Comparison of ENCODE assay signal across 25 mouse cellular contexts in genomic region chr17:85845059-85845458, GRCm38 (mm10).
"Had no signal": no experiment of that assay in that cellular context is flagged by ENCODE, and none has a peak within 500 bp of the region (broad histone marks: within the 10 kb centered on the region; RNA-seq: fewer than 3 reads in every experiment).

No protein-coding gene starts in this region.

- H3K27ac ChIP-seq: gastrocnemius, adult 2 months; heart, embryonic 13.5 days; heart, embryonic 15.5 days; hindbrain, embryonic 14.5 days; intestine, embryonic 15.5 days; layer of hippocampus, adult 2 months; left cerebral cortex, adult 2 months; limb, embryonic 13.5 days; limb, embryonic 15.5 days; liver, embryonic 12.5 days; liver, embryonic 14.5 days had no signal

- H3K9ac ChIP-seq: heart, embryonic 13.5 days; heart, embryonic 15.5 days; hindbrain, embryonic 14.5 days; intestine, embryonic 15.5 days; limb, embryonic 13.5 days; limb, embryonic 15.5 days; liver, embryonic 12.5 days; liver, embryonic 14.5 days had no signal

- H3K27me3 ChIP-seq: heart, embryonic 15.5 days; intestine, embryonic 15.5 days; liver, embryonic 12.5 days had no signal

- H3K4me1 ChIP-seq: heart, embryonic 13.5 days; heart, embryonic 15.5 days; intestine, embryonic 15.5 days; liver, embryonic 12.5 days had no signal

- DNase-seq: gastrocnemius, adult 2 months; gastrocnemius, postnatal 14 days; gastrocnemius, postnatal 36 days; heart, adult 18-20 months; heart, postnatal 14 days; heart, postnatal 36 days; kidney, adult 18-20 months; kidney, adult 8-10 months; kidney, postnatal 10 days; kidney, postnatal 25 days; kidney, postnatal 4 days had no signal

- H3K9me3 ChIP-seq: heart, embryonic 13.5 days; heart, embryonic 15.5 days; intestine, embryonic 15.5 days; limb, embryonic 15.5 days; liver, embryonic 12.5 days had no signal

- H3K4me3 ChIP-seq: gastrocnemius, adult 2 months; heart, embryonic 13.5 days; heart, embryonic 15.5 days; intestine, embryonic 15.5 days; layer of hippocampus, adult 2 months; left cerebral cortex, adult 2 months; limb, embryonic 13.5 days; limb, embryonic 15.5 days; liver, embryonic 12.5 days had no signal

- ATAC-seq: hindbrain, embryonic 16.5 days; inflammation-experienced regulatory T-cells, adult 6 months; intestine, embryonic 15.5 days; intestine, postnatal 0 days; liver, embryonic 12.5 days had no signal

- H3K4me2 ChIP-seq: heart, embryonic 11.5 days; heart, embryonic 13.5 days; heart, embryonic 15.5 days; hindbrain, embryonic 14.5 days; intestine, embryonic 15.5 days; limb, embryonic 13.5 days; limb, embryonic 15.5 days; liver, embryonic 12.5 days had no signal

- H3K36me3 ChIP-seq: heart, embryonic 13.5 days; heart, embryonic 15.5 days; intestine, embryonic 15.5 days; limb, embryonic 13.5 days; limb, embryonic 15.5 days; liver, embryonic 12.5 days had no signal
